Mouse (Mus musculus) hindbrain, embryonic 16.5 days (tissue): Measurements from ENCODE around the gene Med9. TPM values are rescaled to one million over a fixed set of nuclear protein-coding genes. Genes with fewer than 3 reads are reported as not detected.

ENCODE experiments used
- ATAC-seq: fragments of 200-750 bp; cut with Nextera tagmentation; 2 replicates; pipeline ENCODE4 v1.8.0; 2017; ENCODE audit warnings: moderate TSS enrichment, moderate library complexity
- H3K27ac ChIP-seq: fragments of 300-500 bp; sonication (generic); 2 replicates; pipeline ENCODE4 v1.5.1; 2014; ENCODE audit warnings: low read depth, mild to moderate bottlenecking, control low read depth, low read length, moderate library complexity
- H3K27me3 ChIP-seq: fragments of 300-500 bp; sonication (generic); replicated peaks from 2 replicates; pipeline ENCODE4 v1.6.1; 2014; ENCODE audit warnings: low read length; ENCODE audit not compliant: control insufficient read depth, insufficient read depth
- H3K36me3 ChIP-seq: fragments of 300-500 bp; sonication (generic); 2 replicates; pipeline ENCODE4 v1.6.1; 2014; ENCODE audit warnings: mild to moderate bottlenecking, low read length, moderate library complexity, mixed read lengths; ENCODE audit not compliant: control insufficient read depth, insufficient read depth
- H3K4me1 ChIP-seq: fragments of 300-500 bp; sonication (generic); 2 replicates; pipeline ENCODE4 v1.6.1; 2014; ENCODE audit warnings: low read depth, low read length; ENCODE audit not compliant: control insufficient read depth, insufficient read depth
- H3K4me2 ChIP-seq: fragments of 300-500 bp; sonication (generic); 2 replicates; pipeline ENCODE4 v1.6.1; 2014; ENCODE audit warnings: mild to moderate bottlenecking, low read length, control low read depth, moderate library complexity
- H3K4me3 ChIP-seq: fragments of 300-500 bp; sonication (generic); 2 replicates; pipeline ENCODE4 v1.5.1; 2014; ENCODE audit warnings: mild to moderate bottlenecking, low read length, control low read depth, moderate library complexity
- H3K9ac ChIP-seq: fragments of 300-500 bp; sonication (generic); 2 replicates; pipeline ENCODE4 v1.6.1; 2014; ENCODE audit warnings: low read depth, mild to moderate bottlenecking, control low read depth, low read length, moderate library complexity
- H3K9me3 ChIP-seq: fragments of 300-500 bp; sonication (generic); 2 replicates; pipeline ENCODE4 v1.6.1; 2014; ENCODE audit warnings: mild to moderate bottlenecking, low read length, moderate library complexity; ENCODE audit not compliant: control insufficient read depth
- WGBS: fragments of 180-500 bp; shearing (Covaris S2); extraction: QIAGEN DNeasy Blood & Tissue Kit; methylation state at CpG from one replicate; pipeline ENCODE4 v1.1.7; 2014; 5-methylcytosine and 5-hydroxymethylcytosine counted together
- polyA plus RNA-seq: library from polyadenylated mRNA; unstranded; fragments of >200 nt; fragmentation: Nextera tagmentation; extraction: Ambion mirVana; gene quantifications from 2 replicates; pipeline ENCODE4 v1.2.1, GENCODE M21; 2015

Gene Med9
- polyA plus RNA-seq, 1 experiment from 2014 or later, result 40.4 TPM

DNA sequence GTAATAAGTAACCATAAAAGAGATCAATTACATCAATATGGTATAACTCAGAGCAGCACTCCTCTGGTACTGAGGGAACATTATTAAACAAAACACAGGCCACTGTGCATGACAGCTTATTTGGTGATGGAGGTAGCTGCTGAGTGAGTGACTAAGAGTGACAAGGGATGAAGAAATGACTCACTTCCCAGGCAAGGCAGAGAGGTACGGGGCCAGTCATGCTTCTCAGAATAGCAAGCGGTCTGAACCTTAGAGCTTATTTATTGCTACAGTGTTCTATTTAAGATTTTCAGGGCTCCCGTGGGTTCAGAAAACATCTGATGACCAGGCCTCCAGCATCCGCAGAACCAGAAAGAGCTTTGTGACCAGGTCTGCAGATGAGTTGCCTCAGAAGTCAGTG is 34.3 kb upstream of the Med9 start:
- H3K4me3 ChIP-seq, result no peak overlapping the region
- no peaks in the 10 kb centered on the region for H3K9me3 ChIP-seq
- H3K27me3 ChIP-seq, result no peaks in the 10 kb centered on the region
- no peak overlapping the region for H3K9ac ChIP-seq
- 86% methylated on average over 4 of the region's 4 CpGs for WGBS
- no peak overlapping the region for H3K4me2 ChIP-seq
- no peaks in the 10 kb centered on the region for H3K36me3 ChIP-seq
- no peaks in the 10 kb centered on the region for H3K4me1 ChIP-seq
- no peak overlapping the region for H3K27ac ChIP-seq
- ATAC-seq, result no peak

DNA sequence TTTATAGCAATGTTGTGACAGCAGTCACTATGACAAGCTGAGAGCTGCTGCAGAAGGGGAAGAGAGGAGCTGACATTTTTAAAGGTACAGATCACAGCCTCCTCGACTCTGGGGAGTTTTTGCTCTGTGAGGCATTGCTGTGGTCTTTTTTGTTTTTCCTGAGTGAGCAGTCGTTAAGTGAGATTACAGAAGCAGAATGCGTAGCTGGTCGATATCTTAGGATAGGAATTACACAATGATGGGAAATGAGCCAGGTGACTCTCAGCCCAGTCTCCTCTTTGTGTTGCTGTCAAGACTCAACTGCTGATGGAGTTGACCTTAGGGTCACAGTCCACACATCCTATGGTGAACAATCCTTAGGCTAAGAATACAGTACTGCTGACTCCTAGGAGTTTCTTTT is 30.0 kb upstream of the Med9 start:
- WGBS, result 37% methylated on average over 4 of the region's 4 CpGs
- Histone ChIP-seq H3K4me2 (no peak overlapping the region), H3K9ac (no peak overlapping the region), H3K27ac (no peak overlapping the region), H3K4me1 (no peaks in the 10 kb centered on the region), H3K27me3 (no peaks in the 10 kb centered on the region), H3K9me3 (no peaks in the 10 kb centered on the region), H3K36me3 (no peaks in the 10 kb centered on the region), H3K4me3 (no peak overlapping the region)
- ATAC-seq, result no peak

DNA sequence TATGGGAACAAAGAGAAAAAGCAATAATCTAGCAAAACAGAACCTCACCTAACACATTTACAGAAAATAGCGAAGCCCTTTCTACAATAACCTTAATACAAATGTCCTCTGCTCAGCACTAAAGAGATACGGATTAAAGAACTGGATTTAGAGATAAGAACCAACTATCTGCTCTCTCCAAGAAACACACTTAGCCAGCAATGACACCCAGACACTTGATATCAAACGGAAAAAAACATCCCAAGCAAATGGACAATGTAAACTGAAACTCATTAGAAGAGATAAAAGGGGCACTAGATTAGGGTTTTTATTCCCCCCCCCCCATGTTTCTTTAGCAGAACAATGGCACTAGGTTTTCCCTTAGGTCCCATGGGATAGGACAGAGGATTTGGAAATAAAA is 28.6 kb upstream of the Med9 start:
- Histone ChIP-seq H3K9me3 (no peaks in the 10 kb centered on the region), H3K4me2 (no peak overlapping the region), H3K27ac (no peak overlapping the region), H3K9ac (no peak overlapping the region), H3K4me3 (no peak overlapping the region), H3K36me3 (no peaks in the 10 kb centered on the region), H3K4me1 (no peaks in the 10 kb centered on the region), H3K27me3 (no peaks in the 10 kb centered on the region)
- ATAC-seq, result no peak
- WGBS, result 81% methylated on average over 3 of the region's 3 CpGs

DNA sequence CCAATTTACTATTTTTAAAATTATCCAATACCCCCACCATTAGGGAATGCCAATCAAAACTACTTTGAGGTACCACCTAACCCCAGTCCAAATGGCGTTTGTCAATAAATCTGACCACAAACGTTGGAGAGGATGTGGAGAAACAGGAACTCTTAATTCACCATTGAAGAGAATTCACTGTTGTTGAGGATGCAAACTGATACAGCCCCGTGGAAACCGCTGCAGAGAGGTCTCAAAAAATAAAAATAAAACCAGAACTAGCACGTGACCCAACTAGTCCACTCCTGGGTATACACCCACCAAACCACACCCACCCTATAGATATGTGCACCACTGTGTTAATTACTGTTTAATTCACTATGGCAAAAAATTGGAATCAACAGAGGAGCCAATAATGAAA is 27.7 kb upstream of the Med9 start:
- no peaks in the 10 kb centered on the region for H3K36me3 ChIP-seq
- 81% methylated on average over 5 of the region's 5 CpGs for WGBS
- no peak overlapping the region for H3K4me3 ChIP-seq
- no peaks in the 10 kb centered on the region for H3K9me3 ChIP-seq
- no peaks in the 10 kb centered on the region for H3K4me1 ChIP-seq
- no peak overlapping the region for H3K27ac ChIP-seq
- no peak overlapping the region for H3K4me2 ChIP-seq
- no peak overlapping the region for H3K9ac ChIP-seq
- no peak for ATAC-seq
- H3K27me3 ChIP-seq, result no peaks in the 10 kb centered on the region

DNA sequence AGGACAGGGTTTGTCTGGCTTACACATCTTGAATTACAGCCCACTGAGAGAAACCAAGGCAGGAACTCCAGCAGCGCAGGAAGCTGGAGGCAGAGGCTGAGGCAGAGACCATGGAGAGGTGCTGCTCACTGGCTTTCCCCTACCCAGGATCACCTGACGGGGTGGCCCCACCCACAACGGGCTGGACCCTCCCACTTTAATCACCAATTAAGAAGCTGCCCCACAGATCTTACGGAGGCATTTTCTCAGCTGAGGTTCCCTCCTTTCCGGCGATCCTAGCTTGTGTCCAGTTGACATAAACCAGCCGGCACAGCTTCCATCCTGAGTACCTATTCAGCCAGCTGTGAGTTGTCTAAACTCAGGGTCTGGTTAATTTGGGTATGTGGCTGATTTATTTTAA is 26.7 kb upstream of the Med9 start:
- Histone ChIP-seq H3K36me3 (no peaks in the 10 kb centered on the region), H3K27me3 (no peaks in the 10 kb centered on the region), H3K27ac (no peak overlapping the region), H3K9ac (no peak overlapping the region), H3K4me1 (no peaks in the 10 kb centered on the region), H3K4me3 (no peak overlapping the region), H3K9me3 (no peaks in the 10 kb centered on the region), H3K4me2 (no peak overlapping the region)
- WGBS, result 25% methylated on average over 7 of the region's 7 CpGs
- ATAC-seq, result no peak

DNA sequence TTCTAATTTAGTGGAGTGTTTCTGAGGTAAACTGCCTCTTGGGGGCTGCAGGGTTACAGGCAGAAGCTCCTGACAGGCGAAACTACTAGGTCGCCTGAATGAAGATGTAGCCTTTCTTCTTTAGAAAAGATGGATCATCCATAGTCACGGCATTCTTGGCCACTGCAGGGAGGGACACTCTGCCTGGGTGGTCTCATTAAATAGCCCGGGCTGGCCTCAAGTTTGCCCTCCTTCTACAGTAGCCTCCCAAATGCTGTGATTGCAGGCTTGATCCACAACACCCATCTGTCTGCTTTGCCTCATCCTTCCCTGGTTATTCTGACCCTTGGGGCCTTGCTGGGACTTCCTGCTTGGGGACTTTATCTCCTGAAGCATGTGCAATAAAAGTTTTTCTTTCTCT is 18.0 kb upstream of the Med9 start:
- ATAC-seq, result no peak
- Histone ChIP-seq H3K36me3 (no peaks in the 10 kb centered on the region), H3K4me1 (no peaks in the 10 kb centered on the region), H3K9me3 (no peaks in the 10 kb centered on the region), H3K9ac (no peak overlapping the region), H3K4me2 (no peak overlapping the region), H3K27ac (no peak overlapping the region), H3K27me3 (no peaks in the 10 kb centered on the region), H3K4me3 (no peak overlapping the region)
- 22% methylated on average over 4 of the region's 4 CpGs for WGBS

DNA sequence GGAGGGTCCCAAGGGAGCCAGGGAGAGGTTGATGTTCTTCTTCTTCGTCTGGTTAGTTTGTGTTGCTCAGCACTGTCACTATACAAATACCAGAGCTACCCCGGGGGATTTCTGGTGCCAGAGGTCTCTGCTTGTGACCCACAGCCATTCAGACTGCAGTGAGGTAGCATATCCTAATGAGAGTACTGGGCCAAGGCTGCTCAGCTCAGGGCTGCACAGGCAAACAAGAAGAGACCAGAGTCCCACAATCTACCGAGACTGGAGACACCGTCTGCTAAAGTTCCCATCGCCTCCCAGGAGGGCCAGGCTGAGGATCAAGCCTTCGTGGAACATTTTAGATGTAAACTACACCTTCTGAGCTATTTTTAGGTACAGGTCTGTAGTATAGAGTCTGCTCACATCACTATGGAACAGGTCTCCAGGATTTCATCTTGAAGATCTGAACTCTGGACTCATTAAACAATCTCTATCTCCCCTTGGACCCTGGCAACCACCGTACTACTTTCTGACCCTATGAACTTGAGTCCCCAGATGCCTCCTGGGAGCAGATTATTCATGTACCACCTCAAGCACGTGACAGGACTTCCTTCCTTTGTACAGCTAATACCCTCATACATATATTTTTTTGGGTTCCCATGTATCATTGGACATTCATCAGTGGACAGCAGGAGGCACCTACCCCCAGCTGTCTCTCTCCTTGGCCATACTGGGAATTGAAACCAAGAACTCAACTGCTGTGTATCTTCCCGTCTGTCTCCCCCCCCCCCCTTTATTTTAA is 15.3 kb upstream of the Med9 start:
- no peaks in the 10 kb centered on the region for H3K4me1 ChIP-seq
- H3K4me2 ChIP-seq, result no peak overlapping the region
- H3K4me3 ChIP-seq, result no peak overlapping the region
- H3K27ac ChIP-seq, result no peak overlapping the region
- H3K9me3 ChIP-seq, result no peaks in the 10 kb centered on the region
- H3K36me3 ChIP-seq, result no peaks in the 10 kb centered on the region
- H3K27me3 ChIP-seq, result no peaks in the 10 kb centered on the region
- no peak overlapping the region for H3K9ac ChIP-seq
- WGBS, result 73% methylated on average over 9 of the region's 9 CpGs
- ATAC-seq, result no peak

DNA sequence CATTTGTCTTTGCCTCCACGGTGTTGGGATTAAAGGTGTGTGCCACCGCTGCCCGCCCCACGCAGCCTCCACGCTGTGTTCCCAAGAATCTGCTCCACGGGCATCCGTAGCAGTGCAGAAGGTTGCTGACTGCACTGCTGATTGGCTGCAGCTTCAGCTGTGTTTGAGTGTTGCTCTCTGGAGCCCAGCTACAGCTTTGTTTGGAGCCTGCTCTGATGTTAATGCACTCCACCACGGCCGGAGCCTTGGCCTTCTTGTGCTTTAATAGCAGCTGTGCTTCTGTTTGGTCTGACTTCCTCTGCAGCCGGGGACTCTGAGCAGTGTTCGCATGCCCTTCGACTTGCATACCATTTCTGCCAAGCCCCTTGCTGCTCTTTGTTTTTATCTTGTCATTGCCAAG is 14.1 kb upstream of the Med9 start:
- no peak for ATAC-seq
- WGBS, result 44% methylated on average over 12 of the region's 12 CpGs
- no peak overlapping the region for H3K27ac ChIP-seq

DNA sequence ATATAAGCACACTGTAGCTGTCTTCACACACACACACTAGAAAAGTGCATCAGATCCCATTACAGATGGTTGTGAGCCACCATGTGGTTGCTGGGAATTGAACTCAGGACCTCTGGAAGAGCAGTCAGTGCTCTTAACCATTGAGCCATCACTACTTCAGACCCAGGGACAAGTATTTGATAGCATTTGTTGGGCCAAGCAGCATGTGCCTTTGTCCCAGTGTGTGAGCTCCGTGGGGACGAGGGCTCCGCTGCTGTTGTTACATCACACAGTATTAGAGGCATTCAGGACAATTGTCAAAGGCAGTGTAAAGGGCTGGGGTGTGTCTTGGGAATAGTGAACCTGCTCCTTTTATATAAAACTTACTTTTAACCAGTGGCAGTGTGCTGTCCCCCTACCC is 11.0 kb upstream of the Med9 start:
- H3K4me3 ChIP-seq, result no peak overlapping the region
- no peaks in the 10 kb centered on the region for H3K27me3 ChIP-seq
- no peak overlapping the region for H3K4me2 ChIP-seq
- no peaks in the 10 kb centered on the region for H3K36me3 ChIP-seq
- 71% methylated on average over 3 of the region's 3 CpGs for WGBS
- H3K9ac ChIP-seq, result no peak overlapping the region
- no peaks in the 10 kb centered on the region for H3K4me1 ChIP-seq
- ATAC-seq, result no peak
- H3K9me3 ChIP-seq, result no peaks in the 10 kb centered on the region
- no peak overlapping the region for H3K27ac ChIP-seq

More for the DNA sequence above, 14.1 kb upstream of the Med9 start:
- Histone ChIP-seq H3K9ac (no peak overlapping the region), H3K4me3 (no peak overlapping the region), H3K36me3 (no peaks in the 10 kb centered on the region), H3K4me1 (no peaks in the 10 kb centered on the region), H3K27me3 (no peaks in the 10 kb centered on the region), H3K9me3 (no peaks in the 10 kb centered on the region), H3K4me2 (no peak overlapping the region)

DNA sequence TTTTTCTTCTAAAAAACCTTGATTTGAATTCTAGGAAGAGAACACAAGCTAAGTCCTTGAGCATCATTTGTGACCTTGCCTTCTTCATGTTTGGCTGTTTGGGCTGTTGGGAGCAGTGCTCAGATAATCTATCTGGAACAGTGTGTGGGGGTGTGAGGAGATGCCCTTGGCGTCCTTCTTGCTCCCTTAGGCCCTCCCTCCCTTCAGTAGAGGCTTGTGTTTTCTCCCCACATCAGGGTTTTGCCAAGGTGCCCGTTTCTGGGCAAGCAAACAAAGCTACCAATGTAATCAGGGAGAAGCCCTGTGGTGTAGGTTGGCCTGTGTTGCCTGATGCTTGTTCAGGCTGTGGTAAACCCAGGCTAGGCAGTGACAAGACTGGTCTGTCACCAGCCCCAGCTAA is 10.4 kb upstream of the Med9 start:
- H3K27me3 ChIP-seq, result no peaks in the 10 kb centered on the region
- no peaks in the 10 kb centered on the region for H3K36me3 ChIP-seq
- 40% methylated on average over 2 of the region's 2 CpGs for WGBS
- H3K4me2 ChIP-seq, result no peak overlapping the region
- no peaks in the 10 kb centered on the region for H3K4me1 ChIP-seq
- ATAC-seq, result no peak
- no peak overlapping the region for H3K4me3 ChIP-seq
- no peak overlapping the region for H3K27ac ChIP-seq
- H3K9ac ChIP-seq, result no peak overlapping the region
- no peaks in the 10 kb centered on the region for H3K9me3 ChIP-seq
